In genomic region chr17:11854571-11854970, GRCm38 (mm10) we compare ENCODE assay signal across 18 mouse cellular contexts.
A peak's percentile ranks its signal among the peaks of the same experiment; 100 is the strongest.
DNase-seq lines count a peak whose midpoint lies in the region; ATAC-seq lines count a peak whose summit lies in the region.
"Had no signal": no experiment of that assay in that cellular context is flagged by ENCODE, and none has a peak within 500 bp of the region (broad histone marks: within the 10 kb centered on the region; RNA-seq: fewer than 3 reads in every experiment).

No protein-coding gene starts in this region.

- H3K4me1 ChIP-seq in kidney, embryonic 14.5 days (ENCODE audit: control insufficient read depth, insufficient read depth, low read length): no peaks in the 10 kb centered on the region
- H3K4me1 ChIP-seq: forebrain, embryonic 15.5 days; heart, embryonic 12.5 days; hindbrain, embryonic 15.5 days had no signal

- H3K9me3 ChIP-seq in kidney, embryonic 14.5 days (ENCODE audit: control insufficient read depth, low read length): no peaks in the 10 kb centered on the region
- H3K9me3 ChIP-seq: embryonic facial prominence, embryonic 10.5 days; forebrain, embryonic 15.5 days; hindbrain, embryonic 15.5 days had no signal

- WGBS in kidney, embryonic 14.5 days: 63% methylated on average over 10 of the region's 10 CpGs

- no peak overlapping the region for H3K4me2 ChIP-seq in kidney, embryonic 14.5 days (replicated peaks; ENCODE audit: low read depth, low read length)
- H3K4me2 ChIP-seq: forebrain, embryonic 15.5 days; heart, embryonic 12.5 days; hindbrain, embryonic 15.5 days had no signal

- H3K27ac ChIP-seq in kidney, embryonic 14.5 days (ENCODE audit: low read depth, low read length): no peak overlapping the region
- H3K27ac ChIP-seq: embryonic facial prominence, embryonic 10.5 days; forebrain, embryonic 15.5 days; heart, adult 2 months; hindbrain, embryonic 15.5 days had no signal

- no peak for ATAC-seq in kidney, embryonic 14.5 days (ENCODE audit: low FRiP score, low TSS enrichment)
- ATAC-seq: forebrain, embryonic 15.5 days had no signal

- peak; percentile 34 for DNase-seq in kidney, adult 18-20 months
- DNase-seq in kidney, adult 9 months: peak; percentile 41
- DNase-seq in kidney, postnatal 14 days: peak; percentile 55
- DNase-seq in adrenal gland, adult 8-10 months: no peak
- DNase-seq in left cerebral cortex, postnatal 10 days (ENCODE audit: extremely low spot score in 1 of 2, low spot score in 2 of 2): no peak
- DNase-seq: adrenal gland, adult 2 months; adrenal gland, postnatal 36 days; cerebellum, adult 2 months; cerebellum, postnatal 10 days; gastrocnemius, postnatal 36 days; heart, adult 2 months; heart, postnatal 36 days had no signal

- no peaks in the 10 kb centered on the region for H3K36me3 ChIP-seq in kidney, embryonic 14.5 days (ENCODE audit: control insufficient read depth, insufficient read depth, low read length)
- H3K36me3 ChIP-seq: embryonic facial prominence, embryonic 10.5 days; forebrain, embryonic 15.5 days; heart, embryonic 12.5 days; hindbrain, embryonic 15.5 days had no signal

- no peak overlapping the region for H3K4me3 ChIP-seq in kidney, embryonic 14.5 days (ENCODE audit: low read length)
- H3K4me3 ChIP-seq: embryonic facial prominence, embryonic 10.5 days; erythroblast, embryonic 14.5 days; forebrain, embryonic 15.5 days; heart, adult 2 months; heart, embryonic 12.5 days; hindbrain, embryonic 15.5 days had no signal

- H3K9ac ChIP-seq in kidney, embryonic 14.5 days (ENCODE audit: low read depth, low read length): no peak overlapping the region
- H3K9ac ChIP-seq: forebrain, embryonic 15.5 days; heart, embryonic 12.5 days; hindbrain, embryonic 15.5 days had no signal

- no peaks in the 10 kb centered on the region for H3K27me3 ChIP-seq in kidney, embryonic 14.5 days (ENCODE audit: control insufficient read depth, insufficient read depth, low read length)
- H3K27me3 ChIP-seq: forebrain, embryonic 15.5 days; heart, embryonic 12.5 days; hindbrain, embryonic 15.5 days had no signal

- intact Hi-C loops in left cerebral cortex, postnatal 10 days (cut with DNase I): no loop called here

Comparison
In these comparisons a context has a peak if more than half of its experiments do, and no peak if none do; other contexts are left out.
1. DNase-seq: peak in kidney, adult 18-20 months (single experiment), kidney, adult 9 months (single experiment) and kidney, postnatal 14 days (single experiment); none in adrenal gland, adult 8-10 months (single experiment) and left cerebral cortex, postnatal 10 days (0 of 2).